Mouse (Mus musculus) G1E (cell line): ENCODE measurements around the gene Eif4b.

Experiments used
- CTCF ChIP-seq: IDR thresholded peaks from 2 replicates; pipeline ENCODE4 v1.5.1; 2012; ENCODE audit warnings: low read depth, low read length, inconsistent platforms, mixed read lengths
- GATA1 ChIP-seq: IDR thresholded peaks from 2 replicates; pipeline ENCODE4 v1.6.1; 2012; ENCODE audit warnings: borderline replicate concordance, low read length, inconsistent platforms, mixed read lengths
- GATA2 ChIP-seq: IDR thresholded peaks from 2 replicates; pipeline ENCODE4 v1.6.1; 2012; ENCODE audit warnings: low read depth, low read length, inconsistent platforms, borderline replicate concordance
- POLR2AphosphoS5 ChIP-seq: IDR thresholded peaks from 2 replicates; pipeline ENCODE4 v1.6.1; 2012; ENCODE audit warnings: low read depth, low read length, inconsistent platforms; ENCODE audit not compliant: insufficient replicate concordance
- TAL1 ChIP-seq: conservative IDR thresholded peaks from 2 replicates; pipeline ENCODE4 v1.6.1; 2012; ENCODE audit warnings: low read depth, low read length, inconsistent platforms, mixed read lengths

DNA sequence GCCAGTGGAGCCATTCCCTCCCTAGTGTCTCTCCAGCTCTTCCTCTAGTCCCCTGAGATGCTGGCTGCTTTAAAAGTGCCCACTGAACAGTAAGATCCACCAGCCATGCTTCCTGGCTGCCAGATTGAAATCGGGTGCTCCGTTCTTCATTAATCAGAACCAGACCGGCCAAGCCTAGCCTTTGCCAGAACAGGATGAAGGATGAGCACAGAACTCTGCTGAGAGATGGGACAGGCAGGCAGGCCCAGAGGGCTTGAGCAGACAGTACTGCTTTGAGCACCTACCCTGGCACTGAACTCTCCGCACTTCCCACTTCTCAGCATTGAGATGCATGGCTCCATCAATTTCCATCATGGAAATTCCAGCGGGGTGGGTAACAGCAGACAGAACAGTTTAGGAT is 25.7 kb downstream of the Eif4b start:
- TF ChIP-seq CTCF (no peak), TAL1 (no peak), POLR2AphosphoS5 (no peak), GATA1 (no peak), GATA2 (no peak)
